Mouse (Mus musculus) ES-Bruce4 (cell line): ENCODE data around the gene Sla2.

ENCODE experiments used
- CTCF ChIP-seq: IDR thresholded peaks from one replicate; pipeline ENCODE4 v1.8.1; 2011; ENCODE audit warnings: low read depth, low read length
- EP300 ChIP-seq: IDR thresholded peaks from 2 replicates; pipeline ENCODE4 v1.6.1; 2011; ENCODE audit warnings: low read depth, low read length; ENCODE audit not compliant: insufficient read depth
- POLR2A ChIP-seq: IDR thresholded peaks from one replicate; pipeline ENCODE4 v1.8.1; 2011; ENCODE audit warnings: low read length; ENCODE audit not compliant: insufficient read depth

- TF ChIP-seq CTCF (no peak), POLR2A (no peak), EP300 (no peak)
Measured at GRCm38 (mm10) chr2:156892240-156892639, 5.2 kb upstream of the Sla2 start.
